Mouse (Mus musculus): ENCODE measurements around the gene Inhbc.

- no peak for TF ChIP-seq CTCF (IDR thresholded peaks at IDR 0.05)
- no peak for TF ChIP-seq POLR2A (IDR thresholded peaks at IDR 0.05; ENCODE audit: insufficient read depth, low read depth, low read length)
Observed at GRCm38 (mm10) chr10:127318009-127318408, 52.2 kb downstream of the Inhbc start.
